Mouse (Mus musculus) layer of hippocampus, postnatal 36 days (tissue): ENCODE data around the gene Anapc16. TPM values are rescaled to one million over a fixed set of nuclear protein-coding genes. Genes with fewer than 3 reads are reported as not detected.
"Not testable (repeated sequence)": the region's sequence is repeated elsewhere in the genome, so short reads cannot be mapped to it uniquely, and the experiment has no call there.

Source experiments
- DNase-seq, 2 experiments: peaks; one replicate each; pipeline ENCODE4 v3.0.0; 2022
- total RNA-seq, 2 experiments: library from RNA; stranded (reverse); gene quantifications; 2 replicates each; pipeline ENCODE4 v1.2.3; 2021

The Anapc16 gene
- total RNA-seq, 2 experiments from 2014 or later = 69.8 to 71.1 TPM

- no peak for DNase-seq
These were observed 3.9 kb downstream of the Anapc16 start for GRCm38 (mm10) chr10:59999057-59999456.

- no peak for DNase-seq
These were observed 5.3 kb downstream of the Anapc16 start for GRCm38 (mm10) chr10:59997591-59997990.

GRCm38 (mm10) chr10:59995889-59996288 lies 7.0 kb downstream of the Anapc16 start:
- DNase-seq = no peak

DNA sequence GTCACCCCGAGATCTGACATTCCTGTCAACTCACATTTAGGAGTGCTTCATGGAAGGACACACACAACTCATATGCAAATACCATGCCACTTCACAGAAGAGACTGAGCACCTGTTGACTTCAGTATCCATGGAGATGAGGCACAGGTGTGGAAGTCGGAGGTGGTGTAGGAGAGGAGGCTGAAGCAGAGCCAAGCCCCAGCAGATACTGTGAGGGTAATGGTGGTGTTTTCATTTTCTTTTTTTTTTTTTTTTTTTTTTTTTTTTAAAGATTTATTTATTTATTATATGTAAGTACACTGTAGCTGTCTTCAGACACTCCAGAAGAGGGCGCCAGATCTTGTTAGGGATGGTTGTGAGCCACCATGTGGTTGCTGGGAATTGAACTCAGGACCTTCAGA lies 9.1 kb downstream of the Anapc16 start:
- DNase-seq = not testable (repeated sequence)

- no peak for DNase-seq
These were observed 10.9 kb downstream of the Anapc16 start for GRCm38 (mm10) chr10:59992024-59992423.

DNA sequence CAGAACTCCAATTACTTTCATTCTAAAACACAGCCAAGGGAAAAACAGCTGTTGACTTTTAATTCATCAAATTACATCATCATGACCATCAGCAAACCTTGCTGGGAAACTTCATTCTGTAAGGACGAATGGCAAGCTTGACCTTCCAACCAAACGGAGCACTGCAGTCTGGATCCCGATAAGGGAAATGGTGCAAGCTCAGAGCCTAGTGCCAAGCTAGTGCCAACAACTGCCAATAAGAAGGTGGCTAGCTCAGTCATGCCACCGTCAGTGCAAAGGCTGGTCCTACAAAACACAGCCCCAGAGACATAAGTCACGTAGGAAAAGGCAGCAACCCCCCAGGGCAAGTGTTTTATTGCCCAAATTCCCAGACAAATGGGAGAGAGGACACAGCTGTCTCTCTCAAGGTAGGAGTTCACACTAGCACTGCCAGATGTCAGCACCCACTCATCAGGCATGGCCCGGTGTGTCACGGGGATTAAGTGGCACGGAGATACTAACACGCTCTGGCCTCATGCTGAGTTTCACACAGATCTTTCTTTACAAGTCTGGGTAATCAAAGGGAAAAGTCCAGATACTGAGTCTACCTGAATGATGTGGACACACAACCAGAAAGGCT lies 11.6 kb downstream of the Anapc16 start:
- DNase-seq = no peak

DNA sequence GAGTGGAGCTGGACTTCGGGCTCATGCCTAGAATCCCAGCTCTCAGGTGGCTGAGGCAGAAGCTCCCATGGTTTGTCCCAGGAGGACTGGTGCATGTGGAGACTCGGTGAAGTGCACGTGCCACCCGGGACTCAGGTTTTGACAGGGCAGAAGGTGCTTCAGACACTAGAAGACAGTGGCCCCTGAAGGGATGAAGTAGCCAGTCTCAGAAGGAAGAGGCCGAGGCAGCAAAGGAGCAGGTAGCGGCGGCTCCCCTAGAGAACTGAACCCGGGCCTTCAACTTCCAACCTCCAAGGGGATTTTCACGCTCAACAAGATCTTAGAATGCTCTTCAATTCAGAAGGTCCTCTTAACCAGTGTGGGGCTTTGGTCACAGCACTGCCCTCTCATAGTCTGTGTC lies 12.5 kb downstream of the Anapc16 start:
- no peak for DNase-seq

GRCm38 (mm10) chr10:59988036-59988435 lies 14.9 kb downstream of the Anapc16 start:
- DNase-seq = no peak

DNA sequence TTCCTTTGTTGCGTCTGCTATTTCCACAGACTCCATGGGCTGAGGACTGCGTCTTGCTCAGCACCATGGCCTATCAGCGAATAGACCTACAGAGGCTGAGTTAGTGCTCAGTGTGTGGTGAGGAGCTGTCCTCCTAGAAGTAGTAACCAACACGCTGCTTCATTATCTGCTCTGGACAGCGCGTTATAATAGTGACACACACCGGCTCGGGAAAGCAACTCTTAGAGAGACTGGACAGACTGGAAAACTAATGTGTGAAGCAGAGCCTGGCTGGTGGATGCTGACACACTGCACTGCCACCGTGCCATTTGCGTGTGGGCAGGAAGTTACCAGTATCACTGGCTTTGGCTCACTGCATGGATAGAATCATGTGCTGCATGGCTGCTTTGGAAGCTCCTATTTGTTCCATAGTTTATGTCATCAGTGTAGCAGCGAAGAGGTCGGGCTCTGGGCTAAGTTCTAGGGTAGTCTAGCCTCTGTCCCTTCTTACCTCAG lies 20.5 kb downstream of the Anapc16 start:
- DNase-seq = no peak

DNA sequence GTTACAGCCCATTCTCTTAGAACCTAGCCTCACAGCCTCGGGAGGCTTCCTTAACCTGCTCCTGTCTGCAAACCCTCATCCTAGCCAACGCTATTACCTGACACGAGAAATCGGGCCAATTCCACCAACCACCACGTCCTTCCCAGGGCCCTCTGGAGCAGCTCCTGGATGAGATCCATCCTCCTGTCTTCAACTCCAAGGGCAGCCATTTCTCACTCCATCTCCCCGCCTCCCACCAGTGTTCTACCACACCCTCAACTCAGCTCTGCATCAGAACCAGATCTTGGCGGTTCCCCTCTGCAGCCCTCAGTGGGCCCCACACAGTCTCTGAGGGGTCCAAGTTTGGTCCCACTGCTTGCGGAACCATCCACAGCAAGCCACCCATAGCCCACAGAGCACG lies 21.1 kb downstream of the Anapc16 start:
- no peak for DNase-seq

DNA sequence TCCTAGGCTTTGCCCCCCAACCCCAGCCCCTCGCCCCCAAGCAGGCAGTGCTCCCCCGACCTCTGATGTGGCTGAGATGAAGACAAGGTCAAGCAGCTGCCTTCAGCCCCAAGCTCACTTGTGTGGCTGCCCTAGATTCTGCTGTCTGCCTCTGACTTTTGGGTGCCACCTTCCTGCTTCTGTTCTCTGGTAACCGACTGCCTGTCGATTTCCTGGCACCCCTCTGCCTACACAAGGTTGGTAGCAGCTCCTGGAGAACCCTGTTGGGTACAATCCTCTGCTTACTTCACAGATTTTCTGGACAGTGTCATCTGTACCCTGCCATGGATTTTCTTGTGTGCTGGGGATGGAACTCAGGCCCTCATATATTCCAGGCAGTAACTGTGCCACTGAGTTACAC lies 21.6 kb downstream of the Anapc16 start:
- no peak for DNase-seq

DNA sequence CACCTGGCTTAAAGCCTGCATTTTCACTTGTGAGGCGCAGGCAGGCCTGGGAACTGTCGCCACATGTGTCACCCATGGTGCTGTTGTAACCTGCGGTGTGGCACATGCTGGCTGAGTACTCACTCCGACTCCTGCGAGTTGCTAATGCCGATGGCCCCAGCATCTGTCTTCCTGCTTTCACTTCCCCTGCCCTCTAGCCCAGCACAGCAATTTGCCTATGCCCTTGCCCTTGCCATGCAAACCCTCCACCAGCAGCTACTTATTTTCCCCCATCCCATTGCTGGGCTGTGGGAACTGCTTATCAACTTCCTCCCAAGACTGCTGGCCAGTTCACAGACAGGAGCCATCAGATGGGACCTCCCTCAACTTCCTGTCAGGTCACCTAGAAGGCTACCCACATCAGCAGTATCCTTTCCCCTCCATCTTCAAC lies 22.1 kb downstream of the Anapc16 start:
- DNase-seq = no peak

GRCm38 (mm10) chr10:59978873-59979743 lies 23.8 kb downstream of the Anapc16 start:
- DNase-seq = no peak

- DNase-seq = no peak
These were observed 24.5 kb downstream of the Anapc16 start for GRCm38 (mm10) chr10:59978401-59978800.

GRCm38 (mm10) chr10:59977715-59978343 lies 25.1 kb downstream of the Anapc16 start:
- DNase-seq = no peak

DNA sequence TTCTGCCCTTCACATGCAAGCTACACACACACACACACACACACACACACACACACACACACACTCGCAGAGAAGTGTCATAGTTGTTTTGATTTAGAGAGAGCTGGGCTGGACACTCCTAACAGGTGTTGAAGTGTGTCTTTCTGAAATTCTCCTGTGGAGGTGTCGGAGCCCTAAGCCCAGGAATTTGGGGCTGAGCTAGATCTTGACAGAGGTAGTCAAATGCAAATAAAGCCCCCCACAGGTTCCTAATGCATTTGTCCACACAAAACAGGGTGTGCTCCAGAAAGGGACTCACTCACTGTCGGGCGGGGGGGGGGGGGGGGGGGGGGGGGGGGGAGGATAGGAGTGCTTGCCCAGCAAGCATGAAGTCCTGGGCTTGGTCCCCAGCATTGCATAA lies 25.8 kb downstream of the Anapc16 start:
- DNase-seq = no peak

- no peak for DNase-seq
These were observed 28.1 kb downstream of the Anapc16 start for GRCm38 (mm10) chr10:59974786-59975185.

- peak; percentile 49 to 59 for DNase-seq
These were observed 28.7 kb downstream of the Anapc16 start for GRCm38 (mm10) chr10:59974191-59974664.

DNA sequence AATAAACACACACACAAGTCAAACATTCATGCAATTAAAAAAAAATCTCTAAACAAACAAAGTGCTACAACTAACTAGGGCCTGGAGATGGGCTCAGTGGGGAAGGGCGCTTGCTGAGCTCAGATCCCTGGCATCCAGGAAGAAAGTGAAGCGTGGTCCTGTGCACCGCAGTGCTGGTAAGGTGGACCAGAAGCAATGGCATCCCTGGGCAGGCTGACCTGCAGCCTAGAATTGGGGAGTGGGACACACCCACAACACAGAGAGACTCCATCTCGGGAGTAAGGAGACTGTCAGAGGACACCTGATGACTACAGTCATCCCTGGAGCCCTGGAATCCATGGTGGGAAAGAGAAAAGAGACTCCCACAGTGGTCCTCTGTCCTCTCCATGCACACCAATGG lies 29.5 kb downstream of the Anapc16 start:
- DNase-seq = no peak

GRCm38 (mm10) chr10:59972999-59973398 lies 29.9 kb downstream of the Anapc16 start:
- no peak for DNase-seq

DNA sequence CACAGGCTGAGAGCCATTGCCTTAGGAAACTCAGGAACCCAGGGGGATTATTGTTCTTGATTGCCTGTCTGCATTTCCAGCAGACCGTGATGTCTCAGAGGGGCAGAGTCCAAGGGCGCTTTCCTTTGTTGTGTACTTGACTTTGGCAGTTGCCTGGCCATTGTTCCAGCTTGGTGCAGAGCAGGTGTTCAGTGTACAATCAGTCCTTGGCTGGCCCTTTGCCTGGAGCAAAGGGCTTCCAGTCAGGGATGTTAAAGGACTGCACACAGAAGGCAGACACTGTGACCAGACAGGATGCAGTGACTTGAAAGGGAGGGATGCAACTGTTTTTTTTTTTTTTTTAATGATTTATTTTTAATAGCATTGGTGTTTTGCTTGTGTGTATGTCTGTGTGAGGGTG lies 30.4 kb downstream of the Anapc16 start:
- DNase-seq = no peak

- DNase-seq = no peak
These were observed 31.1 kb downstream of the Anapc16 start for GRCm38 (mm10) chr10:59971813-59972212.

GRCm38 (mm10) chr10:59970450-59971062 lies 32.4 kb downstream of the Anapc16 start:
- DNase-seq = no peak
